Mouse (Mus musculus) neural tube, embryonic 11.5 days (tissue): Measurements from ENCODE around the gene Rbl1. TPM values are rescaled to one million over a fixed set of nuclear protein-coding genes. Genes with fewer than 3 reads are reported as not detected.
"Not testable (repeated sequence)": the region's sequence is repeated elsewhere in the genome, so short reads cannot be mapped to it uniquely, and the experiment has no call there.

Experiments used
- ATAC-seq: fragments of 200-750 bp; cut with Nextera tagmentation; 2 replicates; pipeline ENCODE4 v1.8.0; 2017; ENCODE audit warnings: moderate number of reproducible peaks, mild to moderate bottlenecking, moderate TSS enrichment, moderate library complexity; ENCODE audit not compliant: insufficient read depth, low FRiP score, low TSS enrichment
- DNase-seq: peaks from one replicate; pipeline ENCODE4 v3.0.0-alpha.2; 2015; ENCODE audit warnings: low spot score
- H3K27ac ChIP-seq: fragments of 300-500 bp; sonication (generic); 2 replicates; pipeline ENCODE4 v1.5.1; 2014; ENCODE audit warnings: low read depth, mild to moderate bottlenecking, low read length
- H3K27me3 ChIP-seq: fragments of 300-500 bp; sonication (generic); 2 replicates; pipeline ENCODE4 v1.6.1; 2014; ENCODE audit warnings: mild to moderate bottlenecking, low read length, mixed read lengths; ENCODE audit not compliant: control insufficient read depth, insufficient read depth
- H3K36me3 ChIP-seq: fragments of 300-500 bp; sonication (generic); 2 replicates; pipeline ENCODE4 v1.6.1; 2014; ENCODE audit warnings: mild to moderate bottlenecking, low read length, moderate library complexity, mixed read lengths; ENCODE audit not compliant: control insufficient read depth, insufficient read depth
- H3K4me1 ChIP-seq: fragments of 300-500 bp; sonication (generic); 2 replicates; pipeline ENCODE4 v1.6.1; 2014; ENCODE audit warnings: low read length, mixed read lengths; ENCODE audit not compliant: control insufficient read depth, insufficient read depth
- H3K4me2 ChIP-seq: fragments of 300-500 bp; sonication (generic); 2 replicates; pipeline ENCODE4 v1.6.1; 2014; ENCODE audit warnings: low read depth, mild to moderate bottlenecking, moderate library complexity
- H3K4me3 ChIP-seq: fragments of 300-500 bp; sonication (generic); 2 replicates; pipeline ENCODE4 v1.5.1; 2014; ENCODE audit warnings: low read depth, low read length
- H3K9ac ChIP-seq: fragments of 300-500 bp; sonication (generic); 2 replicates; pipeline ENCODE4 v1.6.1; 2014; ENCODE audit warnings: mild to moderate bottlenecking, low read length
- H3K9me3 ChIP-seq: fragments of 300-500 bp; sonication (generic); 2 replicates; pipeline ENCODE4 v1.6.1; 2016; ENCODE audit warnings: low read length; ENCODE audit not compliant: control insufficient read depth
- WGBS: fragments of 180-500 bp; shearing (Covaris S2); extraction: QIAGEN DNeasy Blood & Tissue Kit; methylation state at CpG from one replicate; pipeline ENCODE4 v1.1.7; 2014; 5-methylcytosine and 5-hydroxymethylcytosine counted together
- polyA plus RNA-seq: library from polyadenylated mRNA; unstranded; fragments of >200 nt; fragmentation: Nextera tagmentation; extraction: Ambion mirVana; gene quantifications from 2 replicates; pipeline ENCODE4 v1.2.1, GENCODE M21; 2014

Rbl1 gene
- 29.3 and 31.0 TPM in 2 replicates for polyA plus RNA-seq

DNA sequence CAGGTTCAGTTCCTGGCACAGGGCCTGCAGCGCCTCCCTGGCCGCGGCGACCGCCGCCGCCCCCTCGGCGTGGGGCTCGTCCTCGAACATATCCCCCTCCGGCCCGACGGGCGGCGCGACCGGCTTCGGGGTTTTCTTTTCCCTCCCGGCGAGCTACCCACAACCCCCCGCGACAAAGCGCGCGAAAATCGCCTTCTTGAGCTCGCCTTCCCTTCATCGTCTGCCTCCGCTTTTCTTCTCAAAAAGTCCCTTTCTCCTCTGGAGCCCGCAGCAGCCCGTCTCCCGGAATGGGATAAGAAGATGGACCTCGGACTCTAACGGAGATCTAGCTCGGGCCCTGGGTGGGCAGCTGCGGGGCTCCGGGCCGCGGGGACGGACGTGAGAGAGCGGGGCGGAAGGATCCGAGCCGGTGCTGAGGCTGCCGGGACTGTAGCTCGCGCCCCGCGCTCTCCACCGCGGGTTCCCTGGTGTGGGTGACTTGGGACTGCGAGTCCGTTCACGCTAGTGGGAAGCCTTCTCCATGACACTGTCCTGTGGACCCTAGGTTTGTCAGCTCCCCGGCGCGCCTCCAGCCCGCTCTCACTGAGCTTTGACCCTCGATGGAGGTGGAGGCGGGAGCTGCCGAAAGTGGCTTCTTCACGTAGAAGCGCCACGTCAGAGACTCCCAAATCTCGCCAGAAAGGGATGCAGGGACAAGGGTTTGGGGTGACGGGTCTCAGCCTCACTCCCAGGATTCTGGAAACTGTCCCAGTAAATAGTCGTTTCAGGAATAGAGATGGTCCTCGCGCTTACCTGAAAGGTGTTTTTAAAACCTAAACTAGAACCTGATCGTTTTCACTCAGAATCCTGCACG is at the start of gene Rbl1:
Gene Rbl1 (minus strand): TSS at position 169 of the 853 bp plus-strand sequence.
- no peaks in the 10 kb centered on the region for H3K4me1 ChIP-seq
- peak within 1 kb of the TSS; percentile 74 for H3K4me2 ChIP-seq
- ATAC-seq (peak; percentile 80), DNase-seq (peak; percentile 97)
- WGBS: 2% methylated on average over 71 of the region's 73 CpGs
- peak within 1 kb of the TSS; percentile 78 for H3K4me3 ChIP-seq
- H3K9ac ChIP-seq: peak within 1 kb of the TSS; percentile 79
- peak within 1 kb of the TSS; percentile 95 for H3K27ac ChIP-seq
- H3K36me3 ChIP-seq: 0 out of 2 replicates have a peak, but pooled peaks cover 2% of the 10 kb centered on the region
- no peaks in the 10 kb centered on the region for H3K9me3 ChIP-seq
- no peaks in the 10 kb centered on the region for H3K27me3 ChIP-seq

DNA sequence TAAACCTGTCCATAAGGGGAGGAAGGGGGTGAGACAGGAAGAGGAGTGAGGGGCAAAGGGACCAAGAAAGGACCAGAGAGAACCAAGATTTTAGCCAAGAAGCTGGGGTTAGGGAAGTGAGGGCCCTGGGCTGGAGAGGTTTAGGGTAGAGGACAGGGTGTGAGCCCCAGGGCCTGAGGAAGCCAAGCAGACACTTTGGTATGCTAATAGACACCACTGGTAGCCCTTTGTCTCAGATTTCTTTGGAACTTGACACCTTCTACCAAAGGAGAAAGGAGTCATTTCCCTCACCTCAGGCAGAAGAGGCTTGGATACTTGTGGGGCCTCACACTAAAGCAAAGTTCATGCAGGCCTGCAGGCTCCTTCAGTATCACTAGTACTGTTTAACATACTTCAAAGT is 43.8 kb upstream of the Rbl1 start:
- Histone ChIP-seq H3K4me1 (no peaks in the 10 kb centered on the region), H3K9ac (no peak overlapping the region), H3K27me3 (no peaks in the 10 kb centered on the region), H3K9me3 (no peaks in the 10 kb centered on the region), H3K27ac (no peak overlapping the region), H3K4me3 (no peak overlapping the region), H3K4me2 (no peak overlapping the region), H3K36me3 (no peaks in the 10 kb centered on the region)
- ATAC-seq (no peak), DNase-seq (no peak)

- WGBS: 84% methylated on average over 2 of the region's 2 CpGs
- Histone ChIP-seq H3K4me2 (no peak overlapping the region), H3K27me3 (no peaks in the 10 kb centered on the region), H3K36me3 (no peaks in the 10 kb centered on the region), H3K9ac (no peak overlapping the region), H3K27ac (no peak overlapping the region), H3K4me3 (no peak overlapping the region), H3K9me3 (no peaks in the 10 kb centered on the region), H3K4me1 (no peaks in the 10 kb centered on the region)
- DNase-seq: no peak
- no peak for ATAC-seq
These were observed 41.3 kb upstream of the Rbl1 start for GRCm38 (mm10) chr2:157245603-157246002.

GRCm38 (mm10) chr2:157245001-157245400 is 40.7 kb upstream of the Rbl1 start:
- Histone ChIP-seq H3K4me1 (no peaks in the 10 kb centered on the region), H3K27me3 (no peaks in the 10 kb centered on the region), H3K27ac (no peak overlapping the region), H3K4me2 (no peak overlapping the region), H3K9me3 (no peaks in the 10 kb centered on the region), H3K36me3 (no peaks in the 10 kb centered on the region), H3K9ac (no peak overlapping the region), H3K4me3 (no peak overlapping the region)
- no peak for DNase-seq
- ATAC-seq: no peak
- WGBS: 53% methylated on average over 5 of the region's 5 CpGs

DNA sequence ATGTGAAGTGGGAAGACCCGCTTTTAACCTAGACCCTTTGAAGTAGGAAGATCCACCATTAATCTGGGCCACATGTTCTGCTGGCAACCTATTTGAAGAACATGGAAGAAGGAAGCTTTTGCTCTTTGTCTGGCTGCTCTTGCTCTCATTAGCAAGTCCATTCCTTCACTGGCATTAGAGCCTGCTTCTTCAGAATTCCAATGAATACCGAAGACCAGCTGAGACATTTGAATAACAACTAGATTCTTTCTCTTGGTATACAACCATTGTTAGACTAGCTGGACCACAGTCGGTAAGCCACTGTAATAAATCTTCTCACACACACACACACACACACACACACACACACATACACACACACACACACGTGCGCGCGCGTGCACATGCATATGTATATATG is 31.6 kb upstream of the Rbl1 start:
- ATAC-seq: no peak
- WGBS: 80% methylated on average over 8 of the region's 8 CpGs
- H3K27ac ChIP-seq: no peak overlapping the region
- H3K4me3 ChIP-seq: no peak overlapping the region
- no peaks in the 10 kb centered on the region for H3K27me3 ChIP-seq
- no peak overlapping the region for H3K9ac ChIP-seq
- no peaks in the 10 kb centered on the region for H3K9me3 ChIP-seq
- no peak overlapping the region for H3K4me2 ChIP-seq
- no peaks in the 10 kb centered on the region for H3K36me3 ChIP-seq
- H3K4me1 ChIP-seq: no peaks in the 10 kb centered on the region
- DNase-seq: no peak

GRCm38 (mm10) chr2:157221916-157222315 is 17.6 kb upstream of the Rbl1 start:
- DNase-seq, ATAC-seq, H3K4me1 ChIP-seq, H3K36me3 ChIP-seq, H3K9ac ChIP-seq, H3K27ac ChIP-seq, H3K27me3 ChIP-seq, H3K4me2 ChIP-seq, H3K9me3 ChIP-seq, H3K4me3 ChIP-seq: not testable (repeated sequence)
- 92% methylated on average over 3 of the region's 3 CpGs for WGBS

DNA sequence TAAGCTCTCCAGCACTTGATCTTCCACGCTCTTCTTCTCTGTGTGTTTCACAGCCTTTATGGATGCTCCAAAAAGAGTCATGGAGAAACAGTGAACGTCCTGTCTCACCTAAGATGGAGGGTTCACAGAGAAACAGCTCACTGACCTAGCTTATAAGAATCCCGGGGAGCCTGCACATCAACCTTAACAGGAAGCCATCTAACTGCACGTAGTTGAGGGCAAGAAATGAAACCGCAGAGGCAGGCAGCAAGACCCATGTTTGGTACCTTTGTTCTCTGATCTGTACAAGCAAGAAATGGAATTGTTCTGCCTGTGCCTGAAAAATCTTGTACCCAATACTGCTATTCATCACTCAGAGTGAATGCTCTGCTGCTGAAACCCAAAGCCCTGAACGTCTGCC is 15.8 kb upstream of the Rbl1 start:
- H3K36me3 ChIP-seq: no peaks in the 10 kb centered on the region

GRCm38 (mm10) chr2:157211731-157212130 is 7.4 kb upstream of the Rbl1 start:
- no peak for DNase-seq
- H3K9ac ChIP-seq: no peak overlapping the region
- no peaks in the 10 kb centered on the region for H3K36me3 ChIP-seq
- no peak overlapping the region for H3K4me2 ChIP-seq
- H3K4me1 ChIP-seq: no peaks in the 10 kb centered on the region
- no peak for ATAC-seq
- H3K27ac ChIP-seq: no peak overlapping the region
- WGBS: 95% methylated on average over 7 of the region's 7 CpGs
- no peaks in the 10 kb centered on the region for H3K27me3 ChIP-seq
- H3K9me3 ChIP-seq: no peaks in the 10 kb centered on the region
- no peak overlapping the region for H3K4me3 ChIP-seq

More for the DNA sequence above, 15.8 kb upstream of the Rbl1 start:
- Histone ChIP-seq H3K27ac (no peak overlapping the region), H3K27me3 (no peaks in the 10 kb centered on the region), H3K4me1 (no peaks in the 10 kb centered on the region), H3K4me3 (no peak overlapping the region), H3K9me3 (no peaks in the 10 kb centered on the region), H3K9ac (no peak overlapping the region), H3K4me2 (no peak overlapping the region)
- 81% methylated on average over 6 of the region's 6 CpGs for WGBS
- ATAC-seq (no peak), DNase-seq (no peak)
